Mouse (Mus musculus) neural tube, embryonic 13.5 days (tissue): ENCODE measurements around the gene Abcg5. TPM values are rescaled to one million over a fixed set of nuclear protein-coding genes. Genes with fewer than 3 reads are reported as not detected.

Experiments used
- ATAC-seq: fragments of 200-750 bp; cut with Nextera tagmentation; 2 replicates; pipeline ENCODE4 v1.8.0; 2017; ENCODE audit warnings: low read depth, mild to moderate bottlenecking, moderate TSS enrichment, moderate library complexity
- H3K27ac ChIP-seq: fragments of 300-500 bp; sonication (generic); replicated peaks from 2 replicates; pipeline ENCODE4 v1.5.1; 2015; ENCODE audit warnings: moderate library complexity, mild to moderate bottlenecking, inconsistent platforms
- H3K27me3 ChIP-seq: fragments of 300-500 bp; sonication (generic); 2 replicates; pipeline ENCODE4 v1.6.1; 2015; ENCODE audit warnings: mild to moderate bottlenecking, inconsistent platforms
- H3K36me3 ChIP-seq: fragments of 300-500 bp; sonication (generic); 2 replicates; pipeline ENCODE4 v1.6.1; 2015; ENCODE audit warnings: mild to moderate bottlenecking, inconsistent platforms
- H3K4me1 ChIP-seq: fragments of 300-500 bp; sonication (generic); replicated peaks from 2 replicates; pipeline ENCODE4 v1.6.1; 2015; ENCODE audit warnings: inconsistent platforms
- H3K4me2 ChIP-seq: fragments of 300-500 bp; sonication (generic); 2 replicates; pipeline ENCODE4 v1.6.1; 2015; ENCODE audit warnings: inconsistent platforms, mild to moderate bottlenecking, moderate library complexity
- H3K4me3 ChIP-seq: fragments of 300-500 bp; sonication (generic); 2 replicates; pipeline ENCODE4 v1.5.1; 2015; ENCODE audit warnings: mild to moderate bottlenecking, inconsistent platforms
- H3K9ac ChIP-seq: fragments of 300-500 bp; sonication (generic); 2 replicates; pipeline ENCODE4 v1.6.1; 2015; ENCODE audit warnings: moderate library complexity, mild to moderate bottlenecking, inconsistent platforms
- H3K9me3 ChIP-seq: fragments of 300-500 bp; sonication (generic); 2 replicates; pipeline ENCODE4 v1.6.1; 2016; ENCODE audit warnings: inconsistent platforms
- WGBS: fragments of 180-500 bp; shearing (Covaris S2); methylation state at CpG from one replicate; pipeline ENCODE4 v1.1.7; 2015; 5-methylcytosine and 5-hydroxymethylcytosine counted together
- polyA plus RNA-seq: library from polyadenylated mRNA; unstranded; fragments of >200 nt; fragmentation: Nextera tagmentation; extraction: Ambion mirVana; gene quantifications from 2 replicates; pipeline ENCODE4 v1.2.1, GENCODE M21; 2015

The Abcg5 gene
- polyA plus RNA-seq, 1 experiment from 2014 or later, result 0.68 TPM

DNA sequence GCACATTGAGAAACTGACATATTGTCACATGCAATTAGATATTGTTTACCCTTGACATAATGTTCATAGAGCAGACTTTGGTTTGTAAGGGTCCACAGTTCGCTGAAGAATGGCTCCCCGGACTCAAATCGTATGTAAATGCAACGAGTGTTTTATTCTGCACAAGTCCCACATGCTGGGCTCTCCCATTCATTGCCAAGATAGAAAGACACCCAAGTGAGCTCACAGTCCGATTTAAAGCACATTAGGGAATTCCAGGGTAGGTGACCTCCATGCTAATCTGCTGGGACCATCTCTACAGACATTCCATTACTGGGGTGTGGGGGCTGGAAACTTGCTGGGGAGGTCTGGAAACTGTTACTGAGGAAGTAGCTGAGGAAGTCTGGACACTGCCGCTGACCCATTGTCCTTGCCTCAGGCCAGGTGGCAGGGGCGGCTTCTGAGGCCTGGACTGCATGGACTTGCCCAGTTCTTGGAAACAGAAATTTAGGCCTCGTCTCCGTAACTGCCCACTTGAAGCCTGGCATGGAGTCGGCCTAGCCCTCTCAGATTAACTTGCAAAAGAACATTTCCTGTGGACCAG, 42.9 kb downstream of the Abcg5 start:
- ATAC-seq, result no peak
- Histone ChIP-seq H3K9ac (no peak overlapping the region), H3K27me3 (no peaks in the 10 kb centered on the region), H3K9me3 (no peaks in the 10 kb centered on the region), H3K4me3 (no peak overlapping the region), H3K27ac (no peak overlapping the region), H3K4me1 (no peaks in the 10 kb centered on the region), H3K36me3 (peaks cover 3% of the 10 kb centered on the region; the same call in 1 of the 2 replicates), H3K4me2 (no peak overlapping the region)
- 58% methylated on average over 10 of the region's 10 CpGs for WGBS

DNA sequence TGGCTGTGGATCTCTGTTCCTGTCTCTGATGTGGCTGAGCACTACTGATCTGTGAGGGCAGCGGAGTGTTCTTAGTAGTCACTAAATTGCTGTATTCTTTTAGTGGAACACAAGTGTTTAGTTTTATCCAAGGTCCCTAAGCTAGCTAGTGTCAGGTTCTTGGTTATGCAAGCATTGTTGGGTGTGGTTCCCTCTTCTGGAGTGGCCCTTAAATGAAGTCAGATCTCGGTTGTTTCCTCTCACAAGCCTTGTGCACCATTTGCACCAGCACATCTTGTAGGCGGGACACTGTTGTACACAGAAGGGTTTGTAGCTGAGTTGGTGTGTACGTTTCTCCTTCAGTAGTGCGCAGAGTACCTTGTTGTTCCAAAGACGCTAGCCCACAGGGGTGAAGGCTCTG, 44.8 kb downstream of the Abcg5 start:
- H3K4me1 ChIP-seq, result no peaks in the 10 kb centered on the region
- H3K9me3 ChIP-seq, result no peaks in the 10 kb centered on the region
- H3K4me3 ChIP-seq, result no peak overlapping the region
- H3K4me2 ChIP-seq, result no peak overlapping the region
- no peak for ATAC-seq
- no peaks in the 10 kb centered on the region for H3K27me3 ChIP-seq
- 93% methylated on average over 6 of the region's 6 CpGs for WGBS
- H3K27ac ChIP-seq, result no peak overlapping the region
- peaks cover 3% of the 10 kb centered on the region; the same call in 1 of the 2 replicates for H3K36me3 ChIP-seq
- no peak overlapping the region for H3K9ac ChIP-seq

DNA sequence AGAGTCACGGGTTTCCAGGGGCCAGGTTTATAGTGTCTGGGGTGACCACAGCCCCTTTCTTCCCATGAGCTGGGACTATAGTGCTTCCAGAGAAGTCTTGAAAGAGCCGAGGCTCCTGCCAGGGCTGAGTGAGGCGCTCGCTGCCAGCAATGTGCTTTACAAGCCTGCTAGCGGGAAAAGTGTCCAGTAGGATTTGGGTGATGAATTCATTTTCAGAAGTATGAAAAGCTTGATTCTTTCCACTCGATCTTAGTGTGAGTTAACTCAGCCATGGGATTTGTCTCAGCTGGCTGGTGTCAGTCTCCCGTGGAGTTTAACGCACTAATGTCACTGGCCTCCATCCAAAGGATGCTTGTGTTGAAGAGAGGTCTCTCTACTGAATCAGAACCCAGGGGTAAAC, 46.5 kb downstream of the Abcg5 start:
- H3K4me3 ChIP-seq, result no peak overlapping the region
- peaks cover 3% of the 10 kb centered on the region; the same call in 1 of the 2 replicates for H3K36me3 ChIP-seq
- no peak overlapping the region for H3K27ac ChIP-seq
- WGBS, result 61% methylated on average over 8 of the region's 8 CpGs
- H3K9me3 ChIP-seq, result no peaks in the 10 kb centered on the region
- H3K27me3 ChIP-seq, result no peaks in the 10 kb centered on the region
- no peak overlapping the region for H3K4me2 ChIP-seq
- H3K9ac ChIP-seq, result no peak overlapping the region
- H3K4me1 ChIP-seq, result no peaks in the 10 kb centered on the region
- ATAC-seq, result no peak

DNA sequence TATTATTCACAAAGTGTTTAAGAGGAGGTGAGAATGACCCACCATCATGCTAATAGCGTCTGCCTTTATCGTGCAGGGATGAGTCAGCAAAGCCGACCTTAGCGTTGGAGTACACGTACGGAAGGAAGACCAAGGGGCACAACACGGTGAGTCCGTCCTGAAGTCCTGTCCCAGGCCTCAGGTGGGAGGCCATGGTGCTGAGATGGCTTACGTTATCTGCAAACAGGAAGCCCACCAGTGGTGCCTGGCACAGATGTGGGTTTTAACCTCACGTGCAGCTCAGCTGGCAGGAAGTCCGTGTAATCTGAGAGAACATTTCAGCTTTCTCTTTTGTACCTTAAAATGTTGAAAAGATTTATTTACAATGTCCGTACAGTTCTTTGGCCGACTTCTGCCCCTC, 49.4 kb downstream of the Abcg5 start:
- H3K9ac ChIP-seq, result no peak overlapping the region
- 83% methylated on average over 13 of the region's 13 CpGs for WGBS
- H3K27ac ChIP-seq, result no peak overlapping the region
- no peaks in the 10 kb centered on the region for H3K4me1 ChIP-seq
- H3K36me3 ChIP-seq, result peaks cover 3% of the 10 kb centered on the region; the same call in 1 of the 2 replicates
- ATAC-seq, result no peak
- H3K4me3 ChIP-seq, result no peak overlapping the region
- H3K4me2 ChIP-seq, result no peak overlapping the region
- H3K9me3 ChIP-seq, result no peaks in the 10 kb centered on the region
- no peaks in the 10 kb centered on the region for H3K27me3 ChIP-seq

DNA sequence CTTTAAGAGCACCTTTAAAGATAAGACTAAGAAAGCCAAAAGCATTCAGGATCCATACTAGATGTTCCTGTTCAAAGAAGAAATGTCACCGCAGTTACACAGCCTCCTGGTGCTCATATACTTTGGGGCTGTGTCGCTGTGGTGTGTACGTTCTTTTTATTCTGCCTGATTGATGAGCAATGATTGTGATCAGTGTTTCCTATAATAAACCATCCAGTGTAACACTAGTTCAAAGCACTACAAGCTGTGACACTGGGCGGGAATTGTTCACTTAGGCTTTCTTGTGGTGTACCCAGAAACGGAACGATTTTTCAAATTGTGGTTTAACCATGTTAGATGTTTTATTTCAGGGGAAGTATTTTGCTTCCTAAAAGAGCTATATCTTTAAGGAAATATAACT, 51.0 kb downstream of the Abcg5 start:
- no peak overlapping the region for H3K9ac ChIP-seq
- H3K36me3 ChIP-seq, result peaks cover 3% of the 10 kb centered on the region; the same call in 1 of the 2 replicates
- no peak overlapping the region for H3K4me2 ChIP-seq
- H3K27me3 ChIP-seq, result no peaks in the 10 kb centered on the region
- no peak overlapping the region for H3K4me3 ChIP-seq
- no peak for ATAC-seq
- H3K4me1 ChIP-seq, result peaks cover 5% of the 10 kb centered on the region
- no peak overlapping the region for H3K27ac ChIP-seq
- H3K9me3 ChIP-seq, result no peaks in the 10 kb centered on the region
- 83% methylated on average over 6 of the region's 6 CpGs for WGBS

DNA sequence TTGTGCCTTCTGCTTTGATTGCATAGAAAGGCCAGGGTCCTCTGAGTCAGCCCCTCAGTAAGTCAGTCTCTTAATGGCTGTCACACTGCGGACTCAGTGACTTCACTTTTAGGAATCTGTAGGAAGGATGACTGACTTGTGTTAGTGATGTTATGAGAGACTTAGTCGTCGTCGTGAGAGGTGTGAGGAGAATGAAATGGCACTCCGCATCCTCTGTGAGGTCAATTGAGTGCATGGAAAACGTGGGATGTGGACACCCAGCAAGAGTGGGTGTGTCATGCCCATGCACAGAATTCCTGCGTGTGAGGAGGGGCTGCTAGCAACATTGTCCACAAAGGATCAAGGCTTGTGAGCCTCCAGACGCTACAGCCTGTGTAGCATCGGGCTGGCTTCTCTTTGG, 54.2 kb downstream of the Abcg5 start:
- Histone ChIP-seq H3K4me2 (no peak overlapping the region), H3K9me3 (no peaks in the 10 kb centered on the region), H3K27me3 (no peaks in the 10 kb centered on the region), H3K36me3 (no peaks in the 10 kb centered on the region), H3K4me3 (no peak overlapping the region), H3K27ac (no peak overlapping the region), H3K9ac (no peak overlapping the region), H3K4me1 (peaks cover 7% of the 10 kb centered on the region)
- no peak for ATAC-seq
- 86% methylated on average over 9 of the region's 9 CpGs for WGBS

DNA sequence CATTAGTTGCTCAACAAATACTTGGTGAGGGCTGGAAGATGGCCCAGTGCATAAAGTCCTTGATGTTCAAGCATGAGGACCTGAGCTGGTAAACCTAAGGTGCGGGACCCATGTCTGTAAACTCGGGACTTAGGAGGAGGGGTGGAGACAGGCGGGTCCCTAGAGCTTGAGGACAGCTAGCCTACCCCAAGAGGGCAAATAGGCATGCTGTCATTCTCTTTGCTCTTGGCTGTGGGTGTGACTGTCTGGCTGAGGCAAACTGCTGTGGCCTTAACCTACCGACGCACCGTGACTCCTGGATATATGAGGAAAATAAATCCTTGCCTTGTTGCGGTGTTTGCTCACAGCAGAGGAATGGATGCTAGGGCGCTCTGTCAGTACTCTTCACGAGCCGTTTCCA, 55.1 kb downstream of the Abcg5 start:
- no peaks in the 10 kb centered on the region for H3K9me3 ChIP-seq
- no peak overlapping the region for H3K9ac ChIP-seq
- H3K27ac ChIP-seq, result no peak overlapping the region
- no peaks in the 10 kb centered on the region for H3K27me3 ChIP-seq
- 85% methylated on average over 10 of the region's 10 CpGs for WGBS
- ATAC-seq, result no peak
- no peaks in the 10 kb centered on the region for H3K36me3 ChIP-seq
- no peak overlapping the region for H3K4me2 ChIP-seq
- peaks cover 7% of the 10 kb centered on the region for H3K4me1 ChIP-seq
- H3K4me3 ChIP-seq, result no peak overlapping the region

DNA sequence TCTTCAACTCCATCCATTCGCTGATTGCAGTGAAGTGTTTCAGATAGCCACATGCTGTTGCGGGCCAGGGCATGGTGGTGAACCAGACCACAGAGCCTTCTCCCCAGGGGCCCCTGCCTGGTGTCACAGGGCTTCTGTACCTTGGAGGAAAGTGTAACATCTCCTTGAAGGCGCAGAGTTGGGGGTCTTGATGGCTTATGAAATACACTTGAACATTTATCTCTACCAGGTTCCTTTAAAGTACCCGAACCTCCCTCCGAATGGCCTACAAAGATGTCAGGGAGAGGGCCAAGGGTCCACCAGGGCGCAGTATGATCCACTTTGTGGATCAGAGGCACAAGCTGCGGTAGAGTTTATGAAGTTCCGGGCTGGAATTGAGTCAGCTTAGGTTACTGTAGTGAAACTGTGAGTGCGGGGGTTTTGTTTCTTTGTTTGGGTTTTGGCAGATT, 55.9 kb downstream of the Abcg5 start:
- Histone ChIP-seq H3K9me3 (no peaks in the 10 kb centered on the region), H3K4me1 (peaks cover 7% of the 10 kb centered on the region), H3K4me3 (peak overlapping the region; percentile 63), H3K36me3 (no peaks in the 10 kb centered on the region), H3K4me2 (peak overlapping the region; percentile 64), H3K27me3 (no peaks in the 10 kb centered on the region), H3K9ac (peak overlapping the region; percentile 78), H3K27ac (no peak overlapping the region; the same call in 1 of the 2 replicates)
- WGBS, result 37% methylated on average over 9 of the region's 9 CpGs
- peak; percentile 82 for ATAC-seq

DNA sequence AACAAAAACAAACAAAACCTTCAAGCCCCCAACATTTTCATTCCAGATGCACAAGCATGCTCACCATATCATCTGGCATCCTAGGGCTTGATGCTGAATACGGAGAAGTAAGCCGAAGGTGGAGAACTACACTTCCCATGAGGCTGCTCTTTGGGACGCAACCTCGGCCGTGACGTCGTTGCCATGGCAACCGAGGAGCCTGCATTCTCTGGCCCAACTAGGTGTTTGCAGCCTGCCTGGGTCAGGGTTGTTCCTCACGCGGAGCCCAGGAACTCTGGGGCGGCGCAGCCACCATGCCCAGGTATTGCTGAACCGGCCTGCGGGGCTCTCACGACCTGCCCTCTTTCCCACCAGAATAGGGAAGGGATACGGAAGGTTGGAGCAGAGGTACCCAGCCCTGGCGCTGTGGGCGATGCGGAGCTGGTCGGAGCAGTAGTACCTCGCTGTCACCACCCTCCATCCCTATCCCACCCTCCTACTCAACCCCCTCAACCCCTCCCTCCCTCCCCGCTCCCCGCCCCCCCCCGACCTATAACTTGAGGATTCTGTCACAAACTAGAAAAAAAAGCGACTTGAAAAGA, 56.4 kb downstream of the Abcg5 start, which contains the start of gene Dync2li1:
Dync2li1 (plus strand) TSS at position 221 of the 581 bp plus-strand sequence.
- H3K9ac ChIP-seq, result peak within 1 kb of the TSS; percentile 78
- peak within 1 kb of the TSS; percentile 78 for H3K27ac ChIP-seq
- peak; percentile 99 for ATAC-seq
- no peaks in the 10 kb centered on the region for H3K27me3 ChIP-seq
- peak within 1 kb of the TSS; percentile 64 for H3K4me2 ChIP-seq
- peaks cover 7% of the 10 kb centered on the region for H3K4me1 ChIP-seq
- peak within 1 kb of the TSS; percentile 63 for H3K4me3 ChIP-seq
- H3K36me3 ChIP-seq, result no peaks in the 10 kb centered on the region
- no peaks in the 10 kb centered on the region for H3K9me3 ChIP-seq
- WGBS, result 0% methylated on average over 25 of the region's 25 CpGs

DNA sequence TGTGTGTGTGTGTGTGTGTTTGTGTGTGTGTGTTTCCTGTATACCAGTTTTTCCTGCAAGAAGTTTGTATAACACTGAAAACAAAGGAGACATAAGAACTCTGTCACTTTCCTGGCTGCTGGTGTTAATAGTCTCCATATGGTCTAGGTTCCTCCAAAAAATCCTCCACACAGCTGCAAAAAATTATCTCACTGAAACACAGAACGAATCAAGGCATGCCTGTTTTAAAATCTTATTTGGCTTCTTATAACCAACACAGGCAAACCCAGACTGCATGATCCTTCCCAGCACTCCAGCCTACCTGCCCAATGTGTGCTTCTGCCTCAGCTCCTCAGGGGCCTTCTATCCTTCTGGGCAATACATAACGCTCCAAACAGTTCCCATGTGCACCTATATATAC, 59.9 kb downstream of the Abcg5 start:
- H3K9ac ChIP-seq, result no peak overlapping the region
- no peaks in the 10 kb centered on the region for H3K27me3 ChIP-seq
- no peak overlapping the region for H3K4me3 ChIP-seq
- H3K4me1 ChIP-seq, result peaks cover 7% of the 10 kb centered on the region
- H3K36me3 ChIP-seq, result no peaks in the 10 kb centered on the region
- no peak overlapping the region for H3K4me2 ChIP-seq
- 74% methylated on average over 2 of the region's 2 CpGs for WGBS
- no peak for ATAC-seq
- no peak overlapping the region for H3K27ac ChIP-seq
- H3K9me3 ChIP-seq, result no peaks in the 10 kb centered on the region

DNA sequence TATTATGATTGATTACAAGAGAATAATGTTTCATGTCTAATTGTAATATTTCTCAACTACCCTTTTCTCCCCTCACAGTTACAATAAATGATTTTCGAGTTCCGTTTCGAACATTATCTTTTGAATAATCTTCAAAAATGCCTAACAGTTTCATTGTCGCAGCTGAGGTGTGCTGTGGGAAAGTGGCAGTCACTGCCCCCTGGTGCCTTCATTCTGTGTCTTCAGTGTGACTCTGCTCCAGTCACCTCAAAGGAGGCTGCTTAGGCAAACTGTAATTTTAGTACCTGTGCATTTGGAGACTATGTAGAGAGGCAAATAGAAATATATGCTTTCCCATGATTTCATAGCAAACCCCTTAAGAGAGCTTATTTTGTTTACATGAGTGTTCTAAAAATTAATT, 60.8 kb downstream of the Abcg5 start:
- WGBS, result 87% methylated on average over 4 of the region's 4 CpGs
- Histone ChIP-seq H3K4me3 (no peak overlapping the region), H3K9ac (no peak overlapping the region), H3K4me2 (no peak overlapping the region), H3K27me3 (no peaks in the 10 kb centered on the region), H3K27ac (no peak overlapping the region), H3K4me1 (peaks cover 4% of the 10 kb centered on the region), H3K9me3 (no peaks in the 10 kb centered on the region), H3K36me3 (no peaks in the 10 kb centered on the region)
- no peak for ATAC-seq

DNA sequence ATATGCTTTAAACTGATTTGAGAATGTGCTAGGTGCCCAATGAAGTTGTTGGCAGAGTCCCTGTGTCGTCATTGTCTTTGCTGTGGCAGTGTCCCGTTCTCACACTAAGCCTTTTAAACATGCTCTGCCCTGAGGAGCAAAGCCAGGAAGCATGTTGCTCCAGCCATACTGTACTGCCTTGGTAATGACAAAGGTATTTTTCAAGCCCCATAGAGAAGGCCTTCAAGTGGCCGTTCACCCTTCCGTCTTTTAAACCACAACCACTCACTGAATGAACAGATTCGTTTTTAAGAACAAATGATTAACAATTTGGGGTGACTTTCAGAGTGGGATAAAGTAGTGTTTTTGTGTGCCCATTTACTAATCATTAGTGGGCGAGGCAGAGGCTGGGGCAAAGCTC, 61.6 kb downstream of the Abcg5 start:
- no peaks in the 10 kb centered on the region for H3K4me1 ChIP-seq
- H3K9me3 ChIP-seq, result no peaks in the 10 kb centered on the region
- no peaks in the 10 kb centered on the region for H3K36me3 ChIP-seq
- WGBS, result 81% methylated on average over 6 of the region's 6 CpGs
- no peak for ATAC-seq
- no peak overlapping the region for H3K4me2 ChIP-seq
- no peaks in the 10 kb centered on the region for H3K27me3 ChIP-seq
- H3K9ac ChIP-seq, result no peak overlapping the region
- H3K4me3 ChIP-seq, result no peak overlapping the region
- H3K27ac ChIP-seq, result no peak overlapping the region

DNA sequence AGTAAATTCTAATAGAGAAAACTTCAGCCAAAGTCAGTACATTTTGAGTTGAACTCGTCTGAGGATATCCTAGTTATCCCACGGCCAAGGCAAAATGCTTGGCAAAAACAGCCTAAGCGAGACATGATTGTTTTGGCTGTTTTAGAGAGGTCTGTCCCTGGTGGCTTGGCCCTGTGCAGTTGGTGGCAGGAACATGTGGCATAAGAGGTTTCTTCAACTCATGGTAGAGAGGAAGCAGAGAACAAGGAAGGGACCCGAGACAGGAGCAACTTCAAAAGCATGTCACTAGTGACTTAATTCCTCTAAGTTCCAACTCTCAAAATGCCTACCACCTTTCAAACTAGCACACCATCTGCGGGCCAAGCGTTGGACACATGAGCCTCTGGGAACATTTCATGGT, 62.2 kb downstream of the Abcg5 start:
- Histone ChIP-seq H3K4me3 (no peak overlapping the region), H3K36me3 (no peaks in the 10 kb centered on the region), H3K9ac (no peak overlapping the region), H3K4me2 (no peak overlapping the region), H3K27ac (no peak overlapping the region), H3K27me3 (no peaks in the 10 kb centered on the region), H3K4me1 (no peaks in the 10 kb centered on the region), H3K9me3 (no peaks in the 10 kb centered on the region)
- 89% methylated on average over 6 of the region's 6 CpGs for WGBS
- ATAC-seq, result no peak
